Mouse (Mus musculus): Measurements from ENCODE around the gene Nptn. TPM values are rescaled to one million over a fixed set of nuclear protein-coding genes. Genes with fewer than 3 reads are reported as not detected.

Gene Nptn
- polyA plus RNA-seq, 1 experiment: 208 TPM

- Histone ChIP-seq H3K4me3 (ENCODE audit: extremely low read depth, insufficient read depth, insufficient read length) (no peak overlapping the region), H3K27ac (ENCODE audit: insufficient read depth, low read length) (no peak overlapping the region), H3K4me1 (ENCODE audit: control insufficient read depth, insufficient read depth, insufficient read length) (no peaks in the 10 kb centered on the region), H3K27me3 (ENCODE audit: control insufficient read depth, insufficient read depth, low read length) (no peaks in the 10 kb centered on the region), H3K36me3 (ENCODE audit: control insufficient read depth, insufficient read depth, low read length) (no peaks in the 10 kb centered on the region)
- DNase-seq (ENCODE audit: low read depth in 1 of 2, low spot score in 2 of 2): no peak
- TF ChIP-seq CTCF (IDR thresholded peaks at IDR 0.05; ENCODE audit: extremely low read depth, insufficient read depth, insufficient read length, insufficient replicate concordance) (no peak), POLR2A (IDR thresholded peaks at IDR 0.05; ENCODE audit: low read depth, low read length) (no peak)
- 86% methylated on average over 2 of the region's 2 CpGs for WGBS
Observed at GRCm38 (mm10) chr9:58698486-58698885, 116.4 kb downstream of the Nptn start.

GRCm38 (mm10) chr9:58701751-58702150 is 119.7 kb downstream of the Nptn start:
- Histone ChIP-seq H3K36me3 (ENCODE audit: control insufficient read depth, insufficient read depth, low read length) (no peaks in the 10 kb centered on the region), H3K4me1 (ENCODE audit: control insufficient read depth, insufficient read depth, insufficient read length) (no peaks in the 10 kb centered on the region), H3K27me3 (ENCODE audit: control insufficient read depth, insufficient read depth, low read length) (no peaks in the 10 kb centered on the region), H3K27ac (ENCODE audit: insufficient read depth, low read length) (no peak overlapping the region), H3K4me3 (ENCODE audit: extremely low read depth, insufficient read depth, insufficient read length) (no peak overlapping the region)
- TF ChIP-seq POLR2A (IDR thresholded peaks at IDR 0.05; ENCODE audit: low read depth, low read length) (no peak), CTCF (IDR thresholded peaks at IDR 0.05; ENCODE audit: extremely low read depth, insufficient read depth, insufficient read length, insufficient replicate concordance) (no peak)
- no peak for DNase-seq (ENCODE audit: low read depth in 1 of 2, low spot score in 2 of 2)
- WGBS: 89% methylated on average over 2 of the region's 2 CpGs

GRCm38 (mm10) chr9:58703766-58704165 is 121.7 kb downstream of the Nptn start:
- Histone ChIP-seq H3K27ac (ENCODE audit: insufficient read depth, low read length) (no peak overlapping the region), H3K27me3 (ENCODE audit: control insufficient read depth, insufficient read depth, low read length) (no peaks in the 10 kb centered on the region), H3K4me1 (ENCODE audit: control insufficient read depth, insufficient read depth, insufficient read length) (no peaks in the 10 kb centered on the region), H3K4me3 (ENCODE audit: extremely low read depth, insufficient read depth, insufficient read length) (no peak overlapping the region), H3K36me3 (ENCODE audit: control insufficient read depth, insufficient read depth, low read length) (no peaks in the 10 kb centered on the region)
- DNase-seq (ENCODE audit: low read depth in 1 of 2, low spot score in 2 of 2): no peak
- TF ChIP-seq CTCF (IDR thresholded peaks at IDR 0.05; ENCODE audit: extremely low read depth, insufficient read depth, insufficient read length, insufficient replicate concordance) (no peak), POLR2A (IDR thresholded peaks at IDR 0.05; ENCODE audit: low read depth, low read length) (no peak)
- 96% methylated on average over 7 of the region's 7 CpGs for WGBS

- no peak overlapping the region for H3K4me3 ChIP-seq (ENCODE audit: extremely low read depth, insufficient read depth, insufficient read length)
- no peak for DNase-seq (ENCODE audit: low read depth in 1 of 2, low spot score in 2 of 2)
- WGBS: 88% methylated on average over 7 of the region's 7 CpGs
- no peak overlapping the region for H3K27ac ChIP-seq (ENCODE audit: insufficient read depth, low read length)
- no peaks in the 10 kb centered on the region for H3K36me3 ChIP-seq (ENCODE audit: control insufficient read depth, insufficient read depth, low read length)
- H3K4me1 ChIP-seq (ENCODE audit: control insufficient read depth, insufficient read depth, insufficient read length): no peaks in the 10 kb centered on the region
- TF ChIP-seq CTCF (IDR thresholded peaks at IDR 0.05; ENCODE audit: extremely low read depth, insufficient read depth, insufficient read length, insufficient replicate concordance) (no peak), POLR2A (IDR thresholded peaks at IDR 0.05; ENCODE audit: low read depth, low read length) (no peak)
- H3K27me3 ChIP-seq (ENCODE audit: control insufficient read depth, insufficient read depth, low read length): no peaks in the 10 kb centered on the region
Observed at GRCm38 (mm10) chr9:58706024-58706423, 124.0 kb downstream of the Nptn start.

Other genes with a start within 250 kb of the Nptn start
- not detected in 2 replicates for gene Tbc1d21, start 211.8 kb upstream of the Nptn start, polyA plus RNA-seq (2012; rRNA removed)
- gene Insyn1, start 93.6 kb upstream of the Nptn start, polyA plus RNA-seq (2012; rRNA removed): 1.1 and 1.2 TPM in 2 replicates
- gene Cd276, start 26.8 kb upstream of the Nptn start, polyA plus RNA-seq (2012; rRNA removed): 2.4 and 3.1 TPM in 2 replicates
- 1.8 and 5.0 TPM in 2 replicates for gene Rec114, start 161.7 kb downstream of the Nptn start, polyA plus RNA-seq (2012; rRNA removed)
- 0.01 and 0.02 TPM in 2 replicates for gene Hcn4, start 241.2 kb downstream of the Nptn start, polyA plus RNA-seq (2012; rRNA removed)

Data from spleen, adult 2 months (tissue).